Mouse (Mus musculus): ENCODE measurements around the gene Ccdc65. TPM values are rescaled to one million over a fixed set of nuclear protein-coding genes. Genes with fewer than 3 reads are reported as not detected.
A peak's percentile ranks its signal among the peaks of the same experiment; 100 is the strongest.

Gene Ccdc65
- polyA plus RNA-seq, 1 experiment from 2014 or later, result 0.28 TPM

GRCm38 (mm10) chr15:98692171-98692715 is 15.8 kb upstream of the Ccdc65 start:
- ATAC-seq (ENCODE audit: insufficient read depth) (peak; percentile 75), DNase-seq (peak; percentile 75)
- peak overlapping the region; percentile 10; the same call in 1 of the 2 replicates for H3K27ac ChIP-seq (ENCODE audit: low read depth)
- no peak overlapping the region for H3K4me3 ChIP-seq (ENCODE audit: low read depth, low read length)
- H3K4me1 ChIP-seq (ENCODE audit: insufficient read depth), result peaks cover 6% of the 10 kb centered on the region; the same call in 1 of the 2 replicates
- WGBS, result 17% methylated on average over 11 of the region's 11 CpGs
- TF ChIP-seq CTCF (IDR thresholded peaks at IDR 0.05; ENCODE audit: low read depth), result no peak
- 0 out of 2 replicates have a peak overlapping the region, but pooled peaks have one; percentile 10 for H3K4me2 ChIP-seq
- no peak overlapping the region for H3K9ac ChIP-seq
- H3K9me3 ChIP-seq (ENCODE audit: low read depth, low read length), result no peaks in the 10 kb centered on the region
- no peaks in the 10 kb centered on the region for H3K27me3 ChIP-seq (ENCODE audit: insufficient read depth, low read length)
- no peaks in the 10 kb centered on the region for H3K36me3 ChIP-seq (ENCODE audit: insufficient read depth)

GRCm38 (mm10) chr15:98695726-98696125 is 12.3 kb upstream of the Ccdc65 start:
- WGBS, result 46% methylated on average over 9 of the region's 9 CpGs
- TF ChIP-seq CTCF (IDR thresholded peaks at IDR 0.05; ENCODE audit: low read depth), result no peak
- no peak for DNase-seq
- ATAC-seq (ENCODE audit: insufficient read depth), result no peak
- Histone ChIP-seq H3K4me3 (ENCODE audit: low read depth, low read length) (no peak overlapping the region), H3K9me3 (ENCODE audit: low read depth, low read length) (no peaks in the 10 kb centered on the region), H3K4me2 (no peak overlapping the region), H3K4me1 (ENCODE audit: insufficient read depth) (peaks cover 6% of the 10 kb centered on the region; the same call in 1 of the 2 replicates), H3K9ac (no peak overlapping the region), H3K36me3 (ENCODE audit: insufficient read depth) (no peaks in the 10 kb centered on the region), H3K27me3 (ENCODE audit: insufficient read depth, low read length) (peaks cover 12% of the 10 kb centered on the region), H3K27ac (ENCODE audit: low read depth) (no peak overlapping the region)

DNA sequence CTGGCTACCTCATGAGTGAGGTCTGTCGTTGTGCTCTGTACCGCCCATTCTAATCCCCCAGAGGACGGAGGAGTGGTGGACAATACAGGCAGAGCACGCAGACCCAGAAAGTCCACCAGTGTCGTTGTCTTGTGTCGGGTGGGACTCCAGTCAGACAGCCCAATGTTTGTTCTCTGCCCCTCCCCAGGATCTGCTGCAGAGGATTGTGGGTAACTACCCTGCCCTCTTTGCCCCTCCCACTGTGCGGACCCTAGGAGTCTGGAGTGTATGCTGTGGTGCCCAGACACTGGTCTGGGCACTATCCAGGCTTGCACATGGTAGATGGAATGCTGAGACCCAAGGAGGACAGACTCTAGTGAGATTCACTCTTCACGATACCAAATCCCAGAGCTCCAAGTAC is 11.8 kb upstream of the Ccdc65 start:
- ATAC-seq (ENCODE audit: insufficient read depth) (no peak), DNase-seq (no peak)
- no peaks in the 10 kb centered on the region for H3K9me3 ChIP-seq (ENCODE audit: low read depth, low read length)
- 58% methylated on average over 8 of the region's 8 CpGs for WGBS
- H3K36me3 ChIP-seq (ENCODE audit: insufficient read depth), result no peaks in the 10 kb centered on the region
- no peak overlapping the region for H3K4me2 ChIP-seq
- H3K27ac ChIP-seq (ENCODE audit: low read depth), result no peak overlapping the region
- no peak for TF ChIP-seq CTCF (IDR thresholded peaks at IDR 0.05; ENCODE audit: low read depth)
- H3K4me3 ChIP-seq (ENCODE audit: low read depth, low read length), result no peak overlapping the region
- H3K27me3 ChIP-seq (ENCODE audit: insufficient read depth, low read length), result peaks cover 17% of the 10 kb centered on the region
- peaks cover 6% of the 10 kb centered on the region; the same call in 1 of the 2 replicates for H3K4me1 ChIP-seq (ENCODE audit: insufficient read depth)
- no peak overlapping the region for H3K9ac ChIP-seq

DNA sequence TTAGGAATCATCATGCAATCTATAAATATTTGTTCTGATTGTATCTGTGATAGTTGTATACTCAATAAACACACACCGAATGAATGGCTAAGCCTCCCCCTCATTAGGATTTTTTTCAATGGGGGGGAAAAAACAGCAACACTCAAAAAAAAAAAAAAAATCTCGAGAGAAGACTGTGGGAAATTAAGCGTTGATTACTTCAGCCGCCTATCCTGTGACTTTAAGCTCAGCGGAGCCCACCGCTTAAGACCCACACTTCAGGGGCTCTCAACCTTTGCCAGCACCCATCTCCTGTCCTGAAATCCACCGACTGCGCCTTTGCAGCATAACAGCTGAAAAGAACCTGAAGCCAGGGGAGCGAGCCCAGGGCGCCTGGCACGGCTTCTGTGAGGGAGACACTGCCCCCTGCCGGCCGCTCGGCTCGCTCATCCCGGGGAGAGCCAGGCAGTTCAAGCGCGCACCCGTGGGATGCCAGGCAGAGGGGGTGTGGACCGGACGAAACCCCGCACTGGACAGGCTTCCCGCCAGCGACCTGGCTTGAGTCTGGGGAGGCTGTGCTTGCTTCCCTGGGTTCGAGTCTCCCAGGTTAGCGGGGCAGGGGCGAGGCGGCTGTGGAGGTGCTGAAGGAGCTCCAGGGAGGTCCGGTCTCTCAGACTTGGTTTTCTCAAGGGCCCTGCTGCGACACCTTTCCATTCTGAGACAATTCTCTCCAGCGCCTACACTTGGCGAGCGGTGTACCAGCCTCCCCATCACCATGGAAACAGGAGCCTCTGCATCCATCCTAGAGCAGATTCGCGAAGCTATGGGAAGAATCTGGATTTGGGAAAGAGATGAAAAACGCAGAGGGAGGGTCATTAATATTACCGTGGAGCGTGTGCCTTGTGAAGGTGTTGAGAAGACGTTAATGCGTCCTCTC is 8.6 kb upstream of the Ccdc65 start:
- no peak overlapping the region for H3K27ac ChIP-seq (ENCODE audit: low read depth)
- H3K36me3 ChIP-seq (ENCODE audit: insufficient read depth), result no peaks in the 10 kb centered on the region
- peaks cover 33% of the 10 kb centered on the region for H3K27me3 ChIP-seq (ENCODE audit: insufficient read depth, low read length)
- H3K4me3 ChIP-seq (ENCODE audit: low read depth, low read length), result peak overlapping the region; percentile 26; the same call in 1 of the 2 replicates
- peak; percentile 97 for TF ChIP-seq CTCF (IDR thresholded peaks at IDR 0.05; ENCODE audit: low read depth)
- H3K4me2 ChIP-seq, result peak overlapping the region; percentile 57
- no peaks in the 10 kb centered on the region for H3K4me1 ChIP-seq (ENCODE audit: insufficient read depth)
- ATAC-seq (ENCODE audit: insufficient read depth) (no peak; the same call in 1 of the 2 replicates), DNase-seq (peak; percentile 90)
- 0 out of 2 replicates have a peak overlapping the region, but pooled peaks have one; percentile 25 for H3K9ac ChIP-seq
- 3% methylated on average over 40 of the region's 40 CpGs for WGBS
- no peaks in the 10 kb centered on the region for H3K9me3 ChIP-seq (ENCODE audit: low read depth, low read length)

DNA sequence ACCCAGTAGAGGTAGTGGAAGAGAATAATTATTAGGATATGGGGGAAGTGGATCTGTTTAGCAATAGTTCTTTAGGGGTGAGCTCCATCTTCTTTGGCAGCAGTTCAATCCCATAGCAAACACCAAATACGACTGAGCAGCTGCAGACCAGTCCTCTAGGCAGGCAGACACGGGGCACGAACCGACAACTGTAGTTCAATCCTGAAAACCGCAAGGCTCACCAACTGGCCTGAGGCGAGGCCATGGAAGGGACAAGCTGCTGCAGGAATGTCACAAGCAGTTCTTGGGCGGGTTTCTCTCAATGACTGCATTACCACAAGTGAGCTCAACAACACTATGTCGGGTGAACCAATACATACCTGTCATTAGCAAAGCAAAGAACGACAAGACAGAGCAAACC is 3.7 kb upstream of the Ccdc65 start:
- no peaks in the 10 kb centered on the region for H3K9me3 ChIP-seq (ENCODE audit: low read depth, low read length)
- H3K4me2 ChIP-seq, result no peak overlapping the region
- WGBS, result 48% methylated on average over 9 of the region's 9 CpGs
- H3K4me3 ChIP-seq (ENCODE audit: low read depth, low read length), result no peak overlapping the region
- H3K36me3 ChIP-seq (ENCODE audit: insufficient read depth), result no peaks in the 10 kb centered on the region
- no peak for ATAC-seq (ENCODE audit: insufficient read depth)
- H3K9ac ChIP-seq, result no peak overlapping the region
- no peak for DNase-seq
- H3K4me1 ChIP-seq (ENCODE audit: insufficient read depth), result no peaks in the 10 kb centered on the region
- peaks cover 34% of the 10 kb centered on the region for H3K27me3 ChIP-seq (ENCODE audit: insufficient read depth, low read length)
- no peak overlapping the region for H3K27ac ChIP-seq (ENCODE audit: low read depth)
- no peak for TF ChIP-seq CTCF (IDR thresholded peaks at IDR 0.05; ENCODE audit: low read depth)

- Histone ChIP-seq H3K4me2 (no peak overlapping the region), H3K9ac (no peak overlapping the region), H3K27me3 (ENCODE audit: insufficient read depth, low read length) (no peaks in the 10 kb centered on the region), H3K27ac (ENCODE audit: low read depth) (no peak overlapping the region), H3K9me3 (ENCODE audit: low read depth, low read length) (no peaks in the 10 kb centered on the region), H3K4me1 (ENCODE audit: insufficient read depth) (no peaks in the 10 kb centered on the region), H3K36me3 (ENCODE audit: insufficient read depth) (no peaks in the 10 kb centered on the region), H3K4me3 (ENCODE audit: low read depth, low read length) (no peak overlapping the region)
- DNase-seq (peak; percentile 82), ATAC-seq (ENCODE audit: insufficient read depth) (no peak)
- WGBS, result 11% methylated on average over 9 of the region's 9 CpGs
- peak; percentile 79 for TF ChIP-seq CTCF (IDR thresholded peaks at IDR 0.05; ENCODE audit: low read depth)
Observed at GRCm38 (mm10) chr15:98710442-98710841, 2.4 kb downstream of the Ccdc65 start.

DNA sequence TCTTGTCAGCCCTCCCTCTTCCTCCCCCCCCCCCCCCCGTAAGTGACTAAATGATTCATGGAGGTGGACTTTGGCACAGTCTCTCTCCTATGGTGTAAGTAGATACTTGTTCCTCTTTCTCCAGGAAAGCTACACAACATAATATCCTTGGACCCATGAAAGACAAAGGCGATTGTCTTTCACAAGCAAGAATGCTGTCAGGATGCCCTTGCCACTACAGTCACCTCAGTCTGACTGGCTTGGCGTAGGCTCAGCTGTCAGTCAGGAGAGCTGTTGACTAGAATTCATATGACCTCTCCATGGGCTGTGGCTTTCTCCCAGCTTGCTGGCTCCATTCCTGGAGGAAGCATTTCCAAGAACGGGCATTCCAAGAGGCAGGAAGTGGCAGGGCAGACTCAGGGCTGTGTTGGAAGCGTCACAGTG is 6.2 kb downstream of the Ccdc65 start:
- 53% methylated on average over 5 of the region's 5 CpGs for WGBS

More for the DNA sequence above, 6.2 kb downstream of the Ccdc65 start:
- H3K27ac ChIP-seq (ENCODE audit: low read depth), result no peak overlapping the region
- no peaks in the 10 kb centered on the region for H3K4me1 ChIP-seq (ENCODE audit: insufficient read depth)
- H3K9ac ChIP-seq, result no peak overlapping the region
- no peaks in the 10 kb centered on the region for H3K9me3 ChIP-seq (ENCODE audit: low read depth, low read length)
- H3K4me2 ChIP-seq, result no peak overlapping the region
- H3K36me3 ChIP-seq (ENCODE audit: insufficient read depth), result no peaks in the 10 kb centered on the region
- H3K27me3 ChIP-seq (ENCODE audit: insufficient read depth, low read length), result no peaks in the 10 kb centered on the region
- no peak for TF ChIP-seq CTCF (IDR thresholded peaks at IDR 0.05; ENCODE audit: low read depth)
- H3K4me3 ChIP-seq (ENCODE audit: low read depth, low read length), result no peak overlapping the region
- DNase-seq, result no peak
- no peak for ATAC-seq (ENCODE audit: insufficient read depth)
